Mouse (Mus musculus) spleen, adult 18-20 months (tissue): ENCODE measurements around the gene Sgsm2.

Source experiments
- DNase-seq, 2 experiments: peaks; one replicate each; pipeline ENCODE4 v3.0.0; 2022; ENCODE audit warnings: mixed read lengths in 2 of 2

The Sgsm2 gene

GRCm38 (mm10) chr11:74839860-74840715 lies 56.8 kb downstream of the Sgsm2 start:
- DNase-seq, result no peak

DNA sequence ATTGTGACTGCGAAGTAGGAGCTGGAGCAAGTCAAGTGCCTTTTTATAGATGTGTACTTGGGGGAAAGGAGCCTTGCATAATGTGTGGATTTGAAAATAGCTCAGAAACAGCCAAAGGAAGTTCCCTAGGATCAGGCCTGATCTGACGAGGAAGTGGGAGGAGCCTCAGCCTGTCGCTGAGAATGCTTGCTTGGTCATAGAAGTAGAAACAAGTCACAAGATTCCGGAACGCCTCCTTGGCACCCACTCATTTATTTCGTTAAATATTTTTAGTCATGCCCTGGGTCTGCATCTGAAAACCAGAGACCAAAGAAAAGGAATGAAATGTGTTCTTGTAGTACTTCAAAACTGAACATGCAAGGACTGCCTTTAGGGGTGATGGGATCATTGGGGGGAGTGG lies 57.9 kb downstream of the Sgsm2 start:
- peak; percentile 43 to 49 for DNase-seq

DNA sequence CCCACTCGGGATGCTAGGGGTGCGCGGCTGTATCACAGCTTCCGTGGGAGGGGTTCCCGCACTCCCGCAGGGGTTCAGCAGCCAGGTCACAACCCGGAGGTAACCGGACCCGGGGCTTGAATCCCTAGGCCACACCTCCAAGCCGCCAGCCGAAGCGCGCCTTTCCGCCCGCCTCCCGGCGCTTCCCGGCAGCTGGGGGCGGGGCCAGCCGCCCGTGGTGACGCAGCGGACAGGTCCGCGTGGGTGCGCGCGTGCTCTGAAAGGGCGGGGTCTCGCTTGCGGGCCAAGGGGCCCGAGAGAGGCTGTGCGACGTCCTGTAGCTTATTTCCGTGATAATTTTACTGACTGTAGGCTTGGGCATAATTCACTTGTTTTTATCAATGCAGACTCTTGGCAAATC lies 58.4 kb downstream of the Sgsm2 start:
- peak; percentile 94 for DNase-seq

DNA sequence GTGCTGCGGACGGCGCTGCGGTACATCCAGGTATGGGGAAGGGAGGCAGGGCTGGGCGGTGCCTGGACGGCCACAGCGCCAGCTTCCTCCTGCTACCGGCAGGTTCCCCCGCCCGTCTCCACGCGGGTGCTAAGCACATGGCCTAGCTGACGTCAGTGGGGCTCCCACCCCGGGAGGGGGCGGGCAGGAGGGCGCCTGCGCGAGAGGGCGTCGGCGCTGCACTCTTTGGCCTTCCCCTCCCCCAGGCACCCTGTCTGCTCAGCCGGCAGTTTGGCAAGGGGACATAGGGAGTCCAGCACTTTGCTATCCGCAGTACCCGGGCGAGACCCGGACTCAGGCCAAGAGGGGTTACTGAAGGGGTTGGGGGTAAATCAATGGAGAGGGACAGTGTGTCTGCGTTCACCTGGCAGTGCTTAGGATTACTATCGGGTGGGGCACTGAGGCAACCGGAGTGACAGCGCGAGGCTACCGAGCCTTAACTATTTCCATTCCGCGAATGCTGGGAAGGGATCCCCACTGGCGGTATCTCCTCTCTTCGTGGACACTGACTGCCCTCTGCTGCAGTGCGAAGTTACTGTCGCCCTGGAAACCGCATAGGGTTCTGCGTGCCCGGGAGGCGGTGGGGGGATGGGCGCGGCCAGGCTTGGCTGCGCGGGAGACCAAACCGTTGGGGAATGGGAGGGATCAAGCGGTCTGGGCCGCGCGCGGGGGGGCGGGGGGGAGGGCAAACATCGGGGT lies 59.0 kb downstream of the Sgsm2 start:
- DNase-seq, result peak; percentile 95 to 97

GRCm38 (mm10) chr11:74837056-74837693 lies 59.7 kb downstream of the Sgsm2 start:
- no peak for DNase-seq

DNA sequence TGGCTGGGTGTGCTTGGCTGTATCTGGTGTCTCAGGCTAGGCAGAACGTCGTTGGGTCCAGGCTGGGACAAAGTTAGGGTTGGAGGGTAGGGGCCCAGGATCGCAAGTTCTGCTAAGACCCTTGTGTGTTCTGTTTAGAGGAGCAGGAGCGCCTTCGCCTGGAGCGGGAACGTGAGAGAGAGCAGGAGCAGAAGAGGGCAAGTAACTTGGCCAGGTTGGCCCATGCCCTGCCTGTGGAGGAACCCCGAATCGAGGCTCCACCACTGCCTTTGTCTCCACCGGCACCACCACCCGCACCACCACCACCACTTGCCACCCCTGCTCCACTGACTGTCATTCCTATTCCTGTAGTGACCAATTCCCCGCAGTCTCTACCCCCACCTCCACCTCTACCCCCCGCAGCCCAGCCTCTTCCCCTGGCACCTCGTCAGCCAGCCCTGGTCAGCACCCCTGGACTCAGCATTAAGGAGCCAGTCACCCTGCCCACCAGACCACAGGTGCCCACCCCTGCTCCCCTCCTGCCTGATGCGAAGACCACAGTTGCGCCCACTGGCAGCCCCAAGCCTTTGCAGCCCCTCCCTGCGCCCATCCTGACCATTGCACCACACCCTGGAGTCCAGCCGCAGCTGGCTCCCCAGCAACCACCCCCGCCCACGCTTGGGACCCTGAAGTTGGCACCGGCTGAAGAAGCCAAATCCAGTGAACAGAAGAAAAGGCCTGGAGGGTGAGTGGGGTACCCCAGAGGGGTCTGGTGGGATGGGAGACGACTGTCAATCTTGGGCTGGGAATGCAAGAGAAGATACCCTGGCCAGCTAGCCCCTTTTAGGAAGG lies 60.4 kb downstream of the Sgsm2 start:
- DNase-seq, result no peak

DNA sequence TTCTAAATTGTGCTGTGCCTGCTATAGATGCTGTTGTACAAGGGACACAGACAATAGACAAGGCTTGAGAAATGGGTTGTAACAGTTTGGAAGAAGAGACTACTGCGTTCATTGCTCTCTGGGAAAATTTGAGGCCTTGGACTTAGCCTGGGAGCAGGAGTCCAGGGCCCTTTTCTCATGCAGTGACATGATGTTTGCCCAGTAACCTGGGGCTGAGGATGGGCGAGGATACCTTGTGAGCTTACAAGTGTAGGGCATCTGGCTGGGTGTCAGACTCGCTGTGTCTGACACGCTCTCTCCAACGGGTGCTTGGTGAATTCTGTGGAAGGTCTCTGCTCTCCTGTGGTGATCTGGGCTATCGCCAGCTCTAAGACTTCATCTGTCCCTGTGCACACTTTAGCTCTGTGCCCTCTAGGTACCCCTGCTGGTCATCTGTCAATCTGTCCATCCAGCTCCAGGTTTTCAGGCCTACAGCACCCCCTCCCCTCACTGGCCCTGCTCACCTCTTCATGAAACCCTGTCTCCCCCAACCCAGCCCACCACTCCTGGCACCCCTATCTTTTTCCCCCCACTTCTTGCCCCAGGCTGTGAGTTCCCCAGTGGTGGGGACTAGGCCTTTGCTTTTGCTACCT lies 61.2 kb downstream of the Sgsm2 start:
- no peak for DNase-seq

- no peak for DNase-seq
These were observed 62.1 kb downstream of the Sgsm2 start for GRCm38 (mm10) chr11:74834650-74835277.

DNA sequence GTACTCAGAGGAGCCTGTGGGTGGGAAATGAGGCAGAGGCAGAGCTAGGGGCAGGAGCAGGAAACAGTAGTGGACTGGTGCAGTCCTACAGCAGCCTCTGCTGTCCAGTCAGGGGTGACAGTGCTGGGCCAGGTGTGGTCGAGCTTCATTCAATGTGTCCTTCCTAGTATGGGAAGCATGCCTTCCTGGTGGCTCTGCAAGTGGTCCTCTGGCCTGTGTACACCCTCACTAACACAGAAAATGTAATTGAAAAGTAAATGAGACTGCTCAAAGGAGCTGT lies 62.6 kb downstream of the Sgsm2 start:
- DNase-seq, result no peak

DNA sequence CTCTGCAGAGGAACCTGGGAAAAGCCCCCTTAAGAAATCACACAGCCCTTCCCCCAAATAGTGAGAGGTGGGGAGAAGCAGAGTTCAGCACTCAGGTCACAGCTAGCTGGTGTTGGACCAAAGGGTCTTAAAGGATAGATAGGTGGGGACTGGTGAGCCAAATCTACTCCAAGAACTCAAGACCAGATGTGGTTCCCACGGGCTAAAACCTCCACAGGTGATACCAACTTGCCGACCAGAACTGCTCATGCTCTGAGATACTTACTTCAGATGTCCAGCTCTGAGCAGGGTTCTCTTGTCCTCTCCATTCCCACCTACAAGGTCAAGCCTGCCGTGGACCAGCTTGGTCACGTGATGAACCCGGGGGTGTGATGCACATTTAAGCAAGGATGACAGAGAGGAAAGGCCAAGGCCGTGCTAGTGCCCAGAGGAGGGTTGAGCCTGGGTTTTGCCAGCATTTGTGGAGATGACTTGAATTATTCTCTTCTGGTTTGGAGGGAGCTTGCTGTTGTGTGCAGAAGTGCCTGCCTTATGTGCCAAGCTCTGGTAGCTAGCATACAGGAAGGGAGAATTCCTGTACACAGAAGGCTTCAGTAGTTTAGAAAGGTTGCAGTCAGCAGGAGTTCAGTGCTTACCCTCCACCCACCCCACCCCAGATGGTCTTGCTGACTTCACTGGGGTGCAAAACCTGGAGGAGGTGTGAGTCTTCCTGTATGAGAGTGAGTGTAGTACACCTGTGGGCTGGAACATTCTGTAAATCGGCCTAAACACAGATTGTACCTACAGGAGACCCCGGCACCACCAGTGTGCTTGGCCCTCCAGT lies 63.1 kb downstream of the Sgsm2 start:
- DNase-seq, result no peak

DNA sequence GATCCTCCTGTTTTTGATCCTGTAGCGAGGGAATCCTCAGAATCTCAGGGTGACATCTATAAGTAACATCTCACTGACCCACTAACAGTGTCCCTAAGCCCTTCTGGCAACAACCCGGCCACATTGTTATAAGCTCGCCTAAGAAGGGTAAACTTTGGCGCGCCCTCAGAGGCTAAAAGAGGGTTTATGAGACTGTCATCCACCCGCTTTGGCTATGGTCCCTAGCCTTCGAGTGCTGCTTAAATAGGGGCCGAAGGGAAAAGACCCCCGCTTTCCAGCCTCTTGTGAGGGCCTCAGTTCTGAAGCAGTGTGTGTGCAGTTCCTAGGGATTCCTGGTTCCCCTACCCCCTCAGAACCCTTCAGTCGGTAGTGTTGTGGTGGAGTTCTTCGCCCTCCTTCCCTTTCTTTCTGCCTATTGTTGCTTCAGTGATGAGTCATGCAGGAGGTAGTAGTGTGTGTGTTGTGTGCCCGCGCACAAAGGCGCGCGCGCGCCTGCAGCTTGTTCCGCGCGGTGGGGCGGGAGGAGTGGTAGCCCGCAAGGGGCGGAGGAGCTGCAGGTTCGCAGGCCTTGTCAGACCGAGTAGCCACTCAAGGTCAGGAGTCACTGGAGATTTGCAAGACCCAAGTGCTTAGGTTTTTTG lies 64.2 kb downstream of the Sgsm2 start:
- DNase-seq, result peak; percentile 45 to 51

GRCm38 (mm10) chr11:74831606-74832451 lies 65.0 kb downstream of the Sgsm2 start:
- DNase-seq, result peak; percentile 97 to 99

GRCm38 (mm10) chr11:74831191-74831605 lies 65.7 kb downstream of the Sgsm2 start:
- DNase-seq, result peak; percentile 54 to 58

GRCm38 (mm10) chr11:74830256-74831161 lies 66.4 kb downstream of the Sgsm2 start, which contains the start of gene Mnt:
Mnt (plus strand) TSS chr11:74830920.
- DNase-seq, result peak; percentile 91

DNA sequence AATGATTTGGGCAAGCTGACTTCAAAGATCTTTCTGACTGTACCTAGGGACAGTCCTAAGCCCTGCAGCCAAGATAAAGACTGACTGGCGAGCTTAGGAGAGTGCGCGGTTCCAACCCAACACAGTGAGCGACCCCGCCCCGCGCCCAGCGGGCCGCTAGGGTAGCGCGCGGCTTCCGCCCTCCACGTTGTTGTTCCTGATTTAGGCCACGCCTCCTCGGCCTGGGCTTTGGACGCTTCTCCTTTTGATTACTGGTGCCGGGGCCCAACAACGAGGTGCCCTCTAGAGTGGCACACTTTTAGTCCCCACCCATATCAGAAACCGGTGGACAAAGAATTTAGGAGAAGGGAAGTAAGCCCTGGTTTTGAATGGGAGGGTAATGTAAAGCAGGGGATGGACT lies 67.0 kb downstream of the Sgsm2 start:
- DNase-seq, result peak; percentile 87 to 89

GRCm38 (mm10) chr11:74828965-74829550 lies 67.8 kb downstream of the Sgsm2 start:
- DNase-seq, result peak in 1 of 2 experiments; percentile 5

DNA sequence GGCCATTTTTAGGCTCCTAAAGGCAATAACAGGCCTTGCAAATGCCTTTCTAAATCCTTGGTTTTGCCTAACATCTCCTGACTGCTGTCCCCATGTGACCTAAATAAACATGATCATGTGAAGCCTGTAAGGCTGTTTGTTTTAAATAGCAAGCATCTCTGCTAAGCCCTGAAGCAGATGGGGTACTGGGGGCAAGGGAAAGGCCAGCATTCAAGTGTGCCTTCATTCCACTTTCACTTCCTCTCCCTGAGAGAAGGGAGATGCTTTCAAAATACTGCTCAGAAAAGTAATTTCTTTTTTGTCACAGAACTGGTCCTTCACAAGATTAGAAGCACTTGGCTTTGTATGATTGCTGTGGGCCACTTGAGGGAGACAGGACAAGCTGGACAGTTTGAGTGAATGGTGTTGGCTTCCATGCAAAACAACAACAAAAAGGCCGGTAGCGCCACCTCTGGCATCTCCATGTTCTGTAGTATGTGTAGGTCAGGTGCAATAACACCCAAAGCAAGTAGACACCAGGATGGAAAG lies 68.4 kb downstream of the Sgsm2 start:
- peak; percentile 22 to 49 for DNase-seq
